Mouse (Mus musculus) cerebellum, postnatal 4 days (tissue): Measurements from ENCODE around the gene Lars2.

Experiments used
- DNase-seq, 2 experiments: peaks; one replicate each; pipeline ENCODE4 v3.0.0; 2022; ENCODE audit warnings: low spot score in 2 of 2, mixed read lengths in 1 of 2

Lars2 gene

GRCm38 (mm10) chr9:123506270-123507146, 139.8 kb downstream of the Lars2 start:
- no peak for DNase-seq

- DNase-seq, result no peak
These were observed 140.7 kb downstream of the Lars2 start for GRCm38 (mm10) chr9:123507380-123507779.

DNA sequence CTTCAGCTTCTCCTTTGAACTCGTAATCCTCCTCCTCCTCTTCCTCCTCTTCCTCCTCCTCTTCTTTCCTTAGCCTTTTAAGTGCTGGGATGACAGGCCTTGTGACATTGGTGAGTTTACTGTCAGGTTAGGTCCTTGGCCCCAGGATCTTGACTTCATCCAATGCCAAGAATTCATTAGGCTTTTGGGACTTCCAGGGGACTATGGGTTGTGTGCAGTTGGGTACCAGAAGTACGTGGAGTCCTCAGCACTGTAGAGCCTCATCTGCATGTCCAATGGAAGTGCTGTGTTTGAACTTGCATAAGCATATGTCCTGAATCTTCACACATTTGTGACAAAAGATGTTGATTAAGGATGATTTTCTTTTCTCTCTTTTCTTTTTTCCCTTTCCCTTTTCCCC, 142.3 kb downstream of the Lars2 start:
- no peak for DNase-seq

DNA sequence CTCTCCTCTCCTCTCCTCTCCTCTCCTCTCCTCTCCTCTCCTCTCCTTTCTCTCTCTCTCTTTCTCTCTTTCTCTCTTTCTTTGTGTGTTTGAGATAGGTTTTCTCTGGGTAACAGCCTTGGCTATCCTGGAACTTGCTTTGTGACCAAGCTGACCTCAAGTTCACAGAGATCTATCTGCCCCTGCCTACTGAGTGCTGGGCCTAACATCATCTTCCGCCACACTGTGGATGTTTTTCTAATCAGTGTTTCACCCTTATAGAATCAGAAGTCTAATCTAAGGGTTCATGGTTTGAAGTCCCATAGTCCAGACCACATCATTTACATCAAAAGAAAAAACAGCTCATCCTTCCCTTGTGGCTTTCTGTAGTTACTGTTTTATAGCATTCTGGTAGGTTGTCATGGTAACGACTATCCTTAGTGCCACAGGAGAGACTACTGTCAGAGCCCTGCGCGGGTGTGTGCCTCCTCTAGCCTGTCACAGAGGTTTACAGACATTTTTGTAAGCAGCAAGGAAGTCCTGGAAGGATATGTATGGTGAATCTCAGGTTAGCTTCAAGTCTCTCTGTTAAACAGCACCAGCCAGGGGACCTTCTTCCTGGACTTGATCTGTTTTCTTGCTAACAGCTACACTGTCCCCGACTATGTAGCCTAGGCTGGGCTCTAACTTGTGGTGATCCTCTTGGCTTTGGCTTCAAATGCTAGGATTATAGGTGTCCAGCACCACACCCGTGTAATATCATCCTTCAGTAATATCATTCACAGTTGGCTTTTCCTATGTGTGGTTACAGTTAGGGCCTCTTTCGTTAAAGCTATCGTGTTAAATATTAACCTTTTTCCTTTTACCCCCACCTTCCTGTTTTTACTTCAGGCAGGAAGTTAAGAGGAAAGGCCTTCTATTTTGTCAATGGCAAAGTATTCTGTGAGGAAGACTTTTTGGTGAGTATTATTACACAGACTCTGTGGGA, 143.2 kb downstream of the Lars2 start:
- DNase-seq, result no peak

GRCm38 (mm10) chr9:123510926-123511325, 144.2 kb downstream of the Lars2 start:
- DNase-seq, result no peak
